ENCODE assay signal across 8 mouse cellular contexts in genomic region chr13:107021461-107022265, GRCm38 (mm10). TPM values are rescaled to one million over a fixed set of nuclear protein-coding genes. Genes with fewer than 3 reads are reported as not detected.
DNase-seq lines count a peak whose midpoint lies in the region; ATAC-seq and TF ChIP-seq lines count a peak whose summit lies in the region.

Kif2a (minus strand) TSS chr13:107022126.

- peak within 1 kb of the TSS; percentile 71 for H3K4me2 ChIP-seq in forebrain, embryonic 11.5 days (ENCODE audit: low read depth, low read length, severe bottlenecking)
- H3K4me2 ChIP-seq in heart, embryonic 16.5 days (ENCODE audit: low read depth, low read length), result peak within 1 kb of the TSS; percentile 89
- peak within 1 kb of the TSS; percentile 95 for H3K4me2 ChIP-seq in liver, embryonic 16.5 days (ENCODE audit: low read depth, low read length)
- H3K4me2 ChIP-seq in neural tube, embryonic 13.5 days, result peak within 1 kb of the TSS; percentile 73

- peak; percentile 63 for DNase-seq in CD4-positive helper T cell, adult 2 months (ENCODE audit: low read depth, low spot score)
- DNase-seq in brain, embryonic 14.5 days (ENCODE audit: low read depth), result peak; percentile 76
- peak; percentile 83 for DNase-seq in forebrain, embryonic 11.5 days (ENCODE audit: low spot score)
- peak; percentile 49 to 73 for DNase-seq in kidney, postnatal 25 days

- no peak for TF ChIP-seq POLR2A in brain, embryonic 14.5 days (IDR thresholded peaks at IDR 0.05; ENCODE audit: borderline replicate concordance, extremely low read depth, insufficient read depth, insufficient read length, poor library complexity, severe bottlenecking)
- peak; percentile 31; the same call in 1 of the 2 replicates for TF ChIP-seq POLR2A in testis, adult 2 months (IDR thresholded peaks at IDR 0.05; ENCODE audit: control insufficient read depth, low read depth, low read length)

- under 1% methylated on average over 43 of the region's 87 CpGs for WGBS in forebrain, embryonic 11.5 days
- WGBS in heart, embryonic 16.5 days, result under 1% methylated on average over 82 of the region's 87 CpGs
- under 1% methylated on average over 63 of the region's 87 CpGs for WGBS in liver, embryonic 16.5 days (ENCODE audit: insufficient replicate concordance)
- whole genome bisulfite sequencing in neural tube, embryonic 13.5 days, result under 1% methylated on average over 79 of the region's 87 CpGs

- H3K27me3 ChIP-seq in forebrain, embryonic 11.5 days (ENCODE audit: control insufficient read depth, insufficient read depth, low read length), result no peaks in the 10 kb centered on the region
- no peaks in the 10 kb centered on the region for H3K27me3 ChIP-seq in heart, embryonic 16.5 days (ENCODE audit: control insufficient read depth, insufficient read depth, low read length)
- H3K27me3 ChIP-seq in liver, embryonic 16.5 days (ENCODE audit: control insufficient read depth, insufficient read depth, low read depth, low read length), result no peaks in the 10 kb centered on the region
- no peaks in the 10 kb centered on the region for H3K27me3 ChIP-seq in neural tube, embryonic 13.5 days
- H3K27me3 ChIP-seq in testis, adult 2 months (ENCODE audit: control insufficient read depth, insufficient read depth, low read length), result no peaks in the 10 kb centered on the region

- H3K9me3 ChIP-seq in forebrain, embryonic 11.5 days (ENCODE audit: control insufficient read depth, low read length), result no peaks in the 10 kb centered on the region; the same call in 1 of the 2 replicates
- H3K9me3 ChIP-seq in heart, embryonic 16.5 days (replicated peaks; ENCODE audit: control insufficient read depth, low read length), result 0 out of 2 replicates have a peak, but pooled peaks cover 2% of the 10 kb centered on the region
- H3K9me3 ChIP-seq in liver, embryonic 16.5 days (replicated peaks; ENCODE audit: control insufficient read depth, low read length), result no peaks in the 10 kb centered on the region
- no peaks in the 10 kb centered on the region for H3K9me3 ChIP-seq in neural tube, embryonic 13.5 days

- H3K4me1 ChIP-seq in forebrain, embryonic 11.5 days (replicated peaks; ENCODE audit: control insufficient read depth, insufficient read depth, low read length), result peaks cover 3% of the 10 kb centered on the region
- peaks cover 4% of the 10 kb centered on the region for H3K4me1 ChIP-seq in heart, embryonic 16.5 days (ENCODE audit: control insufficient read depth, insufficient read depth, low read length)
- peaks cover 29% of the 10 kb centered on the region for H3K4me1 ChIP-seq in liver, embryonic 16.5 days (ENCODE audit: control insufficient read depth, low read depth, low read length)
- peaks cover 38% of the 10 kb centered on the region for H3K4me1 ChIP-seq in neural tube, embryonic 13.5 days (replicated peaks)
- peaks cover 3% of the 10 kb centered on the region for H3K4me1 ChIP-seq in testis, adult 2 months (ENCODE audit: control insufficient read depth, insufficient read depth, low read length)

- peak within 1 kb of the TSS; percentile 95 for H3K9ac ChIP-seq in forebrain, embryonic 11.5 days (ENCODE audit: low read length)
- H3K9ac ChIP-seq in heart, embryonic 16.5 days (ENCODE audit: low read length), result peak within 1 kb of the TSS; percentile 94
- peak within 1 kb of the TSS; percentile 98 for H3K9ac ChIP-seq in liver, embryonic 16.5 days (ENCODE audit: low read depth, low read length)
- H3K9ac ChIP-seq in neural tube, embryonic 13.5 days, result peak within 1 kb of the TSS; percentile 96

- peak within 1 kb of the TSS; percentile 93 for H3K4me3 ChIP-seq in forebrain, embryonic 11.5 days (ENCODE audit: low read depth, low read length)
- peak within 1 kb of the TSS; percentile 71 for H3K4me3 ChIP-seq in heart, embryonic 16.5 days (ENCODE audit: low read length)
- H3K4me3 ChIP-seq in liver, embryonic 16.5 days (ENCODE audit: low read depth, low read length), result peak within 1 kb of the TSS; percentile 96
- H3K4me3 ChIP-seq in neural tube, embryonic 13.5 days, result peak within 1 kb of the TSS; percentile 74
- peak within 1 kb of the TSS; percentile 98 for H3K4me3 ChIP-seq in testis, adult 2 months (ENCODE audit: control insufficient read depth, low read depth, low read length)

- TF ChIP-seq CTCF in brain, embryonic 14.5 days (IDR thresholded peaks at IDR 0.05; ENCODE audit: borderline replicate concordance, extremely low read depth, insufficient read depth, insufficient read length), result no peak
- TF ChIP-seq CTCF in testis, adult 2 months (IDR thresholded peaks at IDR 0.05; ENCODE audit: control insufficient read depth, insufficient read depth, insufficient replicate concordance, low read depth, low read length), result no peak

- peak; percentile 73 for ATAC-seq in forebrain, embryonic 11.5 days (replicated peaks; ENCODE audit: low FRiP score)
- peak; percentile 56 for ATAC-seq in heart, embryonic 16.5 days (replicated peaks; ENCODE audit: extremely low read depth, insufficient read depth, low FRiP score)
- peak; percentile 41 for ATAC-seq in liver, embryonic 16.5 days (ENCODE audit: low read depth)
- peak; percentile 72 for ATAC-seq in neural tube, embryonic 13.5 days (ENCODE audit: low read depth)

- peak within 1 kb of the TSS; percentile 93 for H3K27ac ChIP-seq in forebrain, embryonic 11.5 days (ENCODE audit: low read depth, low read length)
- H3K27ac ChIP-seq in heart, embryonic 16.5 days (ENCODE audit: low read length), result peak within 1 kb of the TSS; percentile 88
- H3K27ac ChIP-seq in liver, embryonic 16.5 days (ENCODE audit: low read length), result peak within 1 kb of the TSS; percentile 95
- H3K27ac ChIP-seq in neural tube, embryonic 13.5 days (replicated peaks), result peak within 1 kb of the TSS; percentile 99
- H3K27ac ChIP-seq in testis, adult 2 months (ENCODE audit: control insufficient read depth, insufficient read depth, low read depth, low read length), result peak within 1 kb of the TSS; percentile 85

- no peaks in the 10 kb centered on the region for H3K36me3 ChIP-seq in forebrain, embryonic 11.5 days (ENCODE audit: control insufficient read depth, insufficient read depth, low read length)
- H3K36me3 ChIP-seq in heart, embryonic 16.5 days (ENCODE audit: control insufficient read depth, insufficient read depth), result no peaks in the 10 kb centered on the region
- H3K36me3 ChIP-seq in liver, embryonic 16.5 days (ENCODE audit: control insufficient read depth, insufficient read depth), result peaks cover 1% of the 10 kb centered on the region; the same call in 1 of the 2 replicates
- H3K36me3 ChIP-seq in neural tube, embryonic 13.5 days, result no peaks in the 10 kb centered on the region
- no peaks in the 10 kb centered on the region; the same call in 1 of the 2 replicates for H3K36me3 ChIP-seq in testis, adult 2 months (ENCODE audit: control insufficient read depth, insufficient read depth, low read length)

RNA-seq across cellular contexts. Expression of gene Kif2a, which starts in this region (rescaled TPM):
- 27.4 and 52.5 TPM in 2 replicates for polyA plus RNA-seq in brain, embryonic 14.5 days (2012; rRNA removed)
- 31.3 and 37.0 TPM in 2 replicates for polyA plus RNA-seq in forebrain, embryonic 11.5 days (2014; fragmentation: Nextera tagmentation; extraction: Ambion mirVana)
- 7.4 and 7.9 TPM in 2 replicates for polyA plus RNA-seq in heart, embryonic 16.5 days (2015; fragmentation: Nextera tagmentation; extraction: Ambion mirVana)
- polyA plus RNA-seq in liver, embryonic 16.5 days (2015; fragmentation: Nextera tagmentation; extraction: Ambion mirVana), result 12.7 and 13.2 TPM in 2 replicates
- 45.0 and 57.3 TPM in 2 replicates for polyA plus RNA-seq in neural tube, embryonic 13.5 days (2015; fragmentation: Nextera tagmentation; extraction: Ambion mirVana)
- 48.7 and 54.9 TPM in 2 replicates for polyA plus RNA-seq in testis, adult 2 months (2012; rRNA removed)

Comparison
In these comparisons a context has a peak if more than half of its experiments do, and no peak if none do; other contexts are left out.
1. Peak in every context shown above with its lines: DNase-seq, ATAC-seq, H3K4me3 ChIP-seq and H3K27ac ChIP-seq.